Mouse (Mus musculus) lung, embryonic 14.5 days (tissue): ENCODE results near the gene Uimc1. TPM values are rescaled to one million over a fixed set of nuclear protein-coding genes. Genes with fewer than 3 reads are reported as not detected.
A peak's percentile ranks its signal among the peaks of the same experiment; 100 is the strongest.
"Not testable (repeated sequence)": the region's sequence is repeated elsewhere in the genome, so short reads cannot be mapped to it uniquely, and the experiment has no call there.

Source experiments
- ATAC-seq: fragments of 200-750 bp; cut with Nextera tagmentation; 2 replicates; pipeline ENCODE4 v1.8.0; 2017; ENCODE audit warnings: mild to moderate bottlenecking, moderate TSS enrichment, moderate library complexity; ENCODE audit not compliant: insufficient read depth
- DNase-seq: peaks from one replicate; pipeline ENCODE4 v3.0.0-alpha.2; 2015
- H3K27ac ChIP-seq: fragments of 300-500 bp; sonication (generic); 2 replicates; pipeline ENCODE4 v1.5.1; 2014; ENCODE audit warnings: low read depth, mild to moderate bottlenecking, moderate library complexity
- H3K27me3 ChIP-seq: fragments of 300-500 bp; sonication (generic); 2 replicates; pipeline ENCODE4 v1.6.1; 2014; ENCODE audit warnings: low read length, control low read depth; ENCODE audit not compliant: insufficient read depth
- H3K36me3 ChIP-seq: fragments of 300-500 bp; sonication (generic); 2 replicates; pipeline ENCODE4 v1.6.1; 2014; ENCODE audit warnings: control low read depth; ENCODE audit not compliant: insufficient read depth
- H3K4me1 ChIP-seq: fragments of 300-500 bp; sonication (generic); 2 replicates; pipeline ENCODE4 v1.6.1; 2014; ENCODE audit warnings: antibody characterized with exemption, control low read depth; ENCODE audit not compliant: insufficient read depth
- H3K4me2 ChIP-seq: fragments of 300-500 bp; sonication (generic); 2 replicates; pipeline ENCODE4 v1.6.1; 2014; ENCODE audit warnings: mild to moderate bottlenecking
- H3K4me3 ChIP-seq: fragments of 300-500 bp; sonication (generic); 2 replicates; pipeline ENCODE4 v1.5.1; 2014; ENCODE audit warnings: low read depth, low read length
- H3K9ac ChIP-seq: fragments of 300-500 bp; sonication (generic); 2 replicates; pipeline ENCODE4 v1.6.1; 2014
- H3K9me3 ChIP-seq: fragments of 300-500 bp; sonication (generic); 2 replicates; pipeline ENCODE4 v1.6.1; 2016; ENCODE audit warnings: low read depth, low read length, control low read depth
- CTCF ChIP-seq: IDR thresholded peaks from 2 replicates; pipeline ENCODE4 v1.5.1; 2016; ENCODE audit warnings: antibody characterized with exemption, low read depth
- WGBS: fragments of 180-500 bp; shearing (Covaris S2); extraction: QIAGEN DNeasy Blood & Tissue Kit; methylation state at CpG from one replicate; pipeline ENCODE4 v1.1.7; 2014; 5-methylcytosine and 5-hydroxymethylcytosine counted together
- polyA plus RNA-seq: library from polyadenylated mRNA; unstranded; fragments of >200 nt; fragmentation: Nextera tagmentation; extraction: Ambion mirVana; gene quantifications from 2 replicates; pipeline ENCODE4 v1.2.1, GENCODE M21; 2014

Uimc1 gene
- polyA plus RNA-seq, 1 experiment from 2014 or later = 29.8 TPM

GRCm38 (mm10) chr13:55099066-55099725 is 904 bp downstream of the Uimc1 start:
- Histone ChIP-seq H3K27ac (peak overlapping the region; percentile 95), H3K27me3 (no peaks in the 10 kb centered on the region), H3K4me3 (peak overlapping the region; percentile 83), H3K36me3 (no peaks in the 10 kb centered on the region), H3K9me3 (no peaks in the 10 kb centered on the region), H3K9ac (peak overlapping the region; percentile 87), H3K4me1 (no peaks in the 10 kb centered on the region), H3K4me2 (peak overlapping the region; percentile 79)
- WGBS = 30% methylated on average over 20 of the region's 20 CpGs
- ATAC-seq (peak; percentile 15; the same call in 1 of the 2 replicates), DNase-seq (peak; percentile 56)
- TF ChIP-seq CTCF = no peak

DNA sequence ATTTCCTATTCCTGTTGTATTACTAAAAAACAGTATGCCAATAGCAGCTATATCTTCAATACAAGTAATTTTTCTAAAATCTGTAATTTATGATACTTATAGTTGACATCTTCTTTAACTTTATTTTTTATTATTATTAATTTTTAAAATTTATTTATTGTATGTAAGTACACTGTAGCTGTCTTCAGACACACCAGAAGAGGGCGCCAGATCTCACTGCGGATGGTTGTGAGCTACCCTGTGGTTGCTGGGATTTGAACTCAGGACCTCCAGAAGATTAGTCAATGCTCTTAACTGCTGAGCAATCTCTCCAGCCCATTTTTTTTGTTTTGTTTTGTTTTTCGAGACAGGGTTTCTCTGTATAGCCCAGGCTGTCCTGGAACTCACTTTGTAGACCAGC is 2.3 kb downstream of the Uimc1 start:
- peak; percentile 24; the same call in 1 of the 2 replicates for TF ChIP-seq CTCF
- H3K27me3 ChIP-seq, H3K9ac ChIP-seq, H3K36me3 ChIP-seq, H3K27ac ChIP-seq, H3K4me2 ChIP-seq, H3K9me3 ChIP-seq, ATAC-seq, DNase-seq, H3K4me1 ChIP-seq, H3K4me3 ChIP-seq: not testable (repeated sequence)
- WGBS = 83% methylated on average over 3 of the region's 3 CpGs

- H3K9ac ChIP-seq = no peak overlapping the region
These were observed 7.5 kb downstream of the Uimc1 start for GRCm38 (mm10) chr13:55092588-55092987.

GRCm38 (mm10) chr13:55075597-55075996 is 24.5 kb downstream of the Uimc1 start:
- no peak overlapping the region for H3K4me3 ChIP-seq
- no peaks in the 10 kb centered on the region for H3K27me3 ChIP-seq
- no peak overlapping the region for H3K4me2 ChIP-seq
- ATAC-seq (no peak), DNase-seq (no peak)
- no peak for TF ChIP-seq CTCF
- 0 out of 2 replicates have a peak, but pooled peaks cover 25% of the 10 kb centered on the region for H3K36me3 ChIP-seq
- WGBS = 49% methylated on average over 5 of the region's 5 CpGs
- H3K9me3 ChIP-seq = no peaks in the 10 kb centered on the region
- H3K4me1 ChIP-seq = no peaks in the 10 kb centered on the region
- no peak overlapping the region for H3K27ac ChIP-seq
- H3K9ac ChIP-seq = no peak overlapping the region

More at GRCm38 (mm10) chr13:55092588-55092987, 7.5 kb downstream of the Uimc1 start:
- no peak for ATAC-seq
- no peaks in the 10 kb centered on the region for H3K9me3 ChIP-seq
- H3K36me3 ChIP-seq = peaks cover 8% of the 10 kb centered on the region; the same call in 1 of the 2 replicates
- no peak for TF ChIP-seq CTCF
- H3K4me1 ChIP-seq = no peaks in the 10 kb centered on the region
- H3K27me3 ChIP-seq = no peaks in the 10 kb centered on the region
- DNase-seq = no peak
- WGBS = 79% methylated on average over 4 of the region's 4 CpGs
- no peak overlapping the region for H3K27ac ChIP-seq
- H3K4me3 ChIP-seq = no peak overlapping the region
- H3K4me2 ChIP-seq = no peak overlapping the region

GRCm38 (mm10) chr13:55071322-55071721 is 28.8 kb downstream of the Uimc1 start:
- no peak overlapping the region for H3K4me3 ChIP-seq
- H3K27ac ChIP-seq = no peak overlapping the region
- H3K36me3 ChIP-seq = 0 out of 2 replicates have a peak, but pooled peaks cover 23% of the 10 kb centered on the region
- DNase-seq (peak; percentile 81), ATAC-seq (no peak)
- no peak overlapping the region for H3K4me2 ChIP-seq
- WGBS = under 1% methylated on average over 3 of the region's 3 CpGs
- no peaks in the 10 kb centered on the region for H3K4me1 ChIP-seq
- H3K9me3 ChIP-seq = no peaks in the 10 kb centered on the region
- no peak overlapping the region for H3K9ac ChIP-seq
- H3K27me3 ChIP-seq = no peaks in the 10 kb centered on the region
- peak; percentile 63 for TF ChIP-seq CTCF

GRCm38 (mm10) chr13:55069719-55070118 is 30.4 kb downstream of the Uimc1 start:
- no peak overlapping the region for H3K4me2 ChIP-seq
- no peak for TF ChIP-seq CTCF
- H3K9me3 ChIP-seq = no peaks in the 10 kb centered on the region
- no peak overlapping the region for H3K9ac ChIP-seq
- no peak overlapping the region for H3K27ac ChIP-seq
- no peak for ATAC-seq
- H3K4me3 ChIP-seq = no peak overlapping the region
- H3K27me3 ChIP-seq = no peaks in the 10 kb centered on the region
- DNase-seq = peak; percentile 48
- 51% methylated on average over 7 of the region's 7 CpGs for WGBS
- 0 out of 2 replicates have a peak, but pooled peaks cover 10% of the 10 kb centered on the region for H3K36me3 ChIP-seq
- no peaks in the 10 kb centered on the region for H3K4me1 ChIP-seq

GRCm38 (mm10) chr13:55063276-55063675 is 36.8 kb downstream of the Uimc1 start:
- DNase-seq (no peak), ATAC-seq (no peak)
- Histone ChIP-seq H3K4me1 (no peaks in the 10 kb centered on the region), H3K27ac (no peak overlapping the region), H3K4me3 (no peak overlapping the region), H3K9ac (no peak overlapping the region), H3K4me2 (no peak overlapping the region), H3K9me3 (no peaks in the 10 kb centered on the region), H3K36me3 (no peaks in the 10 kb centered on the region), H3K27me3 (no peaks in the 10 kb centered on the region)
- TF ChIP-seq CTCF = no peak
- 68% methylated on average over 2 of the region's 2 CpGs for WGBS
